Mouse (Mus musculus) G1E (cell line): ENCODE measurements around the gene Atoh7.
"Not testable (repeated sequence)": the region's sequence is repeated elsewhere in the genome, so short reads cannot be mapped to it uniquely, and the experiment has no call there.

Experiments used
- CTCF ChIP-seq: IDR thresholded peaks from 2 replicates; pipeline ENCODE4 v1.5.1; 2012; ENCODE audit warnings: low read depth, low read length, inconsistent platforms, mixed read lengths
- POLR2AphosphoS5 ChIP-seq: IDR thresholded peaks from 2 replicates; pipeline ENCODE4 v1.6.1; 2012; ENCODE audit warnings: low read depth, low read length, inconsistent platforms; ENCODE audit not compliant: insufficient replicate concordance

GRCm38 (mm10) chr10:63054071-63054470, 45.4 kb upstream of the Atoh7 start:
- TF ChIP-seq CTCF, POLR2AphosphoS5: not testable (repeated sequence)
